Mouse (Mus musculus) lung, embryonic 14.5 days (tissue): ENCODE data around the gene Ctnnbip1. TPM values are rescaled to one million over a fixed set of nuclear protein-coding genes. Genes with fewer than 3 reads are reported as not detected.

Source experiments
- ATAC-seq: fragments of 200-750 bp; cut with Nextera tagmentation; 2 replicates; pipeline ENCODE4 v1.8.0; 2017; ENCODE audit warnings: mild to moderate bottlenecking, moderate TSS enrichment, moderate library complexity; ENCODE audit not compliant: insufficient read depth
- DNase-seq: peaks from one replicate; pipeline ENCODE4 v3.0.0-alpha.2; 2015
- H3K27ac ChIP-seq: fragments of 300-500 bp; sonication (generic); 2 replicates; pipeline ENCODE4 v1.5.1; 2014; ENCODE audit warnings: low read depth, mild to moderate bottlenecking, moderate library complexity
- H3K27me3 ChIP-seq: fragments of 300-500 bp; sonication (generic); 2 replicates; pipeline ENCODE4 v1.6.1; 2014; ENCODE audit warnings: low read length, control low read depth; ENCODE audit not compliant: insufficient read depth
- H3K36me3 ChIP-seq: fragments of 300-500 bp; sonication (generic); 2 replicates; pipeline ENCODE4 v1.6.1; 2014; ENCODE audit warnings: control low read depth; ENCODE audit not compliant: insufficient read depth
- H3K4me1 ChIP-seq: fragments of 300-500 bp; sonication (generic); 2 replicates; pipeline ENCODE4 v1.6.1; 2014; ENCODE audit warnings: antibody characterized with exemption, control low read depth; ENCODE audit not compliant: insufficient read depth
- H3K4me2 ChIP-seq: fragments of 300-500 bp; sonication (generic); 2 replicates; pipeline ENCODE4 v1.6.1; 2014; ENCODE audit warnings: mild to moderate bottlenecking
- H3K4me3 ChIP-seq: fragments of 300-500 bp; sonication (generic); 2 replicates; pipeline ENCODE4 v1.5.1; 2014; ENCODE audit warnings: low read depth, low read length
- H3K9ac ChIP-seq: fragments of 300-500 bp; sonication (generic); 2 replicates; pipeline ENCODE4 v1.6.1; 2014
- H3K9me3 ChIP-seq: fragments of 300-500 bp; sonication (generic); 2 replicates; pipeline ENCODE4 v1.6.1; 2016; ENCODE audit warnings: low read depth, low read length, control low read depth
- CTCF ChIP-seq: IDR thresholded peaks from 2 replicates; pipeline ENCODE4 v1.5.1; 2016; ENCODE audit warnings: antibody characterized with exemption, low read depth
- WGBS: fragments of 180-500 bp; shearing (Covaris S2); extraction: QIAGEN DNeasy Blood & Tissue Kit; methylation state at CpG from one replicate; pipeline ENCODE4 v1.1.7; 2014; 5-methylcytosine and 5-hydroxymethylcytosine counted together
- polyA plus RNA-seq: library from polyadenylated mRNA; unstranded; fragments of >200 nt; fragmentation: Nextera tagmentation; extraction: Ambion mirVana; gene quantifications from 2 replicates; pipeline ENCODE4 v1.2.1, GENCODE M21; 2014

Ctnnbip1 gene
- polyA plus RNA-seq, 1 experiment from 2014 or later: 65.4 TPM

- Histone ChIP-seq H3K27me3 (no peaks in the 10 kb centered on the region), H3K4me2 (no peak overlapping the region), H3K9ac (no peak overlapping the region), H3K4me3 (no peak overlapping the region), H3K9me3 (no peaks in the 10 kb centered on the region), H3K27ac (no peak overlapping the region), H3K36me3 (no peaks in the 10 kb centered on the region), H3K4me1 (peaks cover 3% of the 10 kb centered on the region; the same call in 1 of the 2 replicates)
- ATAC-seq (no peak), DNase-seq (no peak)
- 93% methylated on average over 6 of the region's 6 CpGs for WGBS
- TF ChIP-seq CTCF: no peak
Measured at GRCm38 (mm10) chr4:149599549-149599948, 81.5 kb downstream of the Ctnnbip1 start.

- no peak overlapping the region for H3K9ac ChIP-seq
- ATAC-seq (no peak), DNase-seq (no peak)
- H3K4me2 ChIP-seq: no peak overlapping the region
- no peak for TF ChIP-seq CTCF
- H3K4me1 ChIP-seq: peaks cover 3% of the 10 kb centered on the region; the same call in 1 of the 2 replicates
- 80% methylated on average over 4 of the region's 4 CpGs for WGBS
- H3K27ac ChIP-seq: no peak overlapping the region
- no peaks in the 10 kb centered on the region for H3K9me3 ChIP-seq
- no peak overlapping the region for H3K4me3 ChIP-seq
- no peaks in the 10 kb centered on the region for H3K27me3 ChIP-seq
- no peaks in the 10 kb centered on the region for H3K36me3 ChIP-seq
Measured at GRCm38 (mm10) chr4:149600130-149600529, 82.1 kb downstream of the Ctnnbip1 start.

GRCm38 (mm10) chr4:149601484-149601883, 83.4 kb downstream of the Ctnnbip1 start:
- 27% methylated on average over 4 of the region's 4 CpGs for WGBS
- Histone ChIP-seq H3K27me3 (no peaks in the 10 kb centered on the region), H3K4me3 (no peak overlapping the region), H3K9ac (no peak overlapping the region), H3K9me3 (no peaks in the 10 kb centered on the region), H3K36me3 (no peaks in the 10 kb centered on the region), H3K4me2 (no peak overlapping the region), H3K27ac (no peak overlapping the region), H3K4me1 (peaks cover 3% of the 10 kb centered on the region; the same call in 1 of the 2 replicates)
- no peak for TF ChIP-seq CTCF
- DNase-seq (peak; percentile 69), ATAC-seq (peak; percentile 33; the same call in 1 of the 2 replicates)

GRCm38 (mm10) chr4:149602236-149602635, 84.2 kb downstream of the Ctnnbip1 start:
- 51% methylated on average over 7 of the region's 7 CpGs for WGBS
- no peak overlapping the region for H3K4me3 ChIP-seq
- no peaks in the 10 kb centered on the region for H3K36me3 ChIP-seq
- H3K9ac ChIP-seq: no peak overlapping the region
- no peaks in the 10 kb centered on the region for H3K27me3 ChIP-seq
- ATAC-seq: no peak
- no peak overlapping the region for H3K27ac ChIP-seq
- TF ChIP-seq CTCF: no peak
- no peak overlapping the region for H3K4me2 ChIP-seq
- H3K9me3 ChIP-seq: no peaks in the 10 kb centered on the region
- peaks cover 3% of the 10 kb centered on the region; the same call in 1 of the 2 replicates for H3K4me1 ChIP-seq
- no peak for DNase-seq

- H3K9ac ChIP-seq: no peak overlapping the region
- H3K36me3 ChIP-seq: no peaks in the 10 kb centered on the region
- peaks cover 3% of the 10 kb centered on the region; the same call in 1 of the 2 replicates for H3K4me1 ChIP-seq
- H3K27me3 ChIP-seq: no peaks in the 10 kb centered on the region
- no peak for TF ChIP-seq CTCF
- no peak for DNase-seq
- ATAC-seq: no peak
- H3K9me3 ChIP-seq: no peaks in the 10 kb centered on the region
- H3K27ac ChIP-seq: no peak overlapping the region
- H3K4me3 ChIP-seq: no peak overlapping the region
- 33% methylated on average over 1 of the region's 1 CpGs for WGBS
- H3K4me2 ChIP-seq: no peak overlapping the region
Measured at GRCm38 (mm10) chr4:149603860-149604259, 85.8 kb downstream of the Ctnnbip1 start.

GRCm38 (mm10) chr4:149604518-149604917, 86.5 kb downstream of the Ctnnbip1 start:
- Histone ChIP-seq H3K4me2 (no peak overlapping the region), H3K4me1 (peaks cover 3% of the 10 kb centered on the region; the same call in 1 of the 2 replicates), H3K36me3 (no peaks in the 10 kb centered on the region), H3K9me3 (no peaks in the 10 kb centered on the region), H3K4me3 (no peak overlapping the region), H3K27ac (no peak overlapping the region), H3K9ac (no peak overlapping the region), H3K27me3 (no peaks in the 10 kb centered on the region)
- 78% methylated on average over 3 of the region's 3 CpGs for WGBS
- TF ChIP-seq CTCF: peak; percentile 34
- DNase-seq (no peak), ATAC-seq (no peak)

- Histone ChIP-seq H3K36me3 (no peaks in the 10 kb centered on the region), H3K4me1 (peaks cover 2% of the 10 kb centered on the region; the same call in 1 of the 2 replicates), H3K4me2 (no peak overlapping the region), H3K27me3 (no peaks in the 10 kb centered on the region), H3K27ac (no peak overlapping the region), H3K4me3 (no peak overlapping the region), H3K9ac (no peak overlapping the region), H3K9me3 (no peaks in the 10 kb centered on the region)
- DNase-seq (no peak), ATAC-seq (no peak)
- TF ChIP-seq CTCF: no peak
- 71% methylated on average over 18 of the region's 18 CpGs for WGBS
Measured at GRCm38 (mm10) chr4:149606056-149606455, 88.0 kb downstream of the Ctnnbip1 start.

- Histone ChIP-seq H3K27me3 (no peaks in the 10 kb centered on the region), H3K9me3 (no peaks in the 10 kb centered on the region), H3K4me2 (no peak overlapping the region), H3K9ac (no peak overlapping the region), H3K4me1 (no peaks in the 10 kb centered on the region), H3K27ac (no peak overlapping the region), H3K36me3 (no peaks in the 10 kb centered on the region), H3K4me3 (no peak overlapping the region)
- WGBS: 64% methylated on average over 15 of the region's 15 CpGs
- ATAC-seq (no peak), DNase-seq (no peak)
- no peak for TF ChIP-seq CTCF
Measured at GRCm38 (mm10) chr4:149606766-149607358, 88.8 kb downstream of the Ctnnbip1 start.
